Comparison of ENCODE assay signal across 12 mouse cellular contexts in genomic region chr7:72438552-72438951, GRCm38 (mm10).
DNase-seq lines count a peak whose midpoint lies in the region; ATAC-seq and TF ChIP-seq lines count a peak whose summit lies in the region.
"Had no signal": no experiment of that assay in that cellular context is flagged by ENCODE, and none has a peak within 500 bp of the region (broad histone marks: within the 10 kb centered on the region; RNA-seq: fewer than 3 reads in every experiment).

No protein-coding gene starts in this region.

- ATAC-seq in hindbrain, embryonic 14.5 days (ENCODE audit: low FRiP score), result no peak; the same call in 1 of the 2 replicates
- ATAC-seq in hindbrain, embryonic 11.5 days (ENCODE audit: low FRiP score), result no peak
- ATAC-seq in megakaryocyte progenitor cell, adult 5-6 weeks (replicated peaks; ENCODE audit: poor library complexity), result no peak

- WGBS in hindbrain, embryonic 14.5 days, result 52% methylated on average over 2 of the region's 2 CpGs
- WGBS in hindbrain, embryonic 11.5 days, result 69% methylated on average over 2 of the region's 2 CpGs
- 46% methylated on average over 2 of the region's 2 CpGs for WGBS in thymus, adult 2 months

- peak; percentile 39 for DNase-seq in hindbrain, embryonic 14.5 days (ENCODE audit: low spot score)
- DNase-seq in hindbrain, embryonic 11.5 days (ENCODE audit: low spot score), result no peak
- DNase-seq in right cerebral cortex, postnatal 4 days, result peak; percentile 10
- no peak for DNase-seq in right cerebral cortex, postnatal 25 days
- peak; percentile 66 for DNase-seq in gastrocnemius, postnatal 14 days
- DNase-seq in lung, postnatal 36 days, result peak; percentile 11
- no peak for DNase-seq in thymus, adult 2 months

- no peak overlapping the region for H3K4me2 ChIP-seq in hindbrain, embryonic 14.5 days (replicated peaks)
- no peak overlapping the region for H3K4me2 ChIP-seq in hindbrain, embryonic 11.5 days (replicated peaks; ENCODE audit: low read depth, low read length)
- H3K4me2 ChIP-seq: liver, embryonic 11.5 days had no signal

- TF ChIP-seq POLR2A in thymus, adult 2 months (IDR thresholded peaks at IDR 0.05; ENCODE audit: control insufficient read depth, extremely low read depth, insufficient read depth, low read length, poor library complexity), result no peak

- H3K4me3 ChIP-seq in hindbrain, embryonic 14.5 days (replicated peaks; ENCODE audit: low read length), result no peak overlapping the region
- H3K4me3 ChIP-seq in hindbrain, embryonic 11.5 days (ENCODE audit: low read depth, low read length), result no peak overlapping the region
- H3K4me3 ChIP-seq in thymus, adult 2 months (ENCODE audit: control insufficient read depth, insufficient read depth, low read length), result no peak overlapping the region
- H3K4me3 ChIP-seq: layer of hippocampus, adult 2 months; midbrain, embryonic 10.5 days had no signal

- H3K4me1 ChIP-seq in hindbrain, embryonic 14.5 days (replicated peaks; ENCODE audit: control insufficient read depth, insufficient read depth, low read length), result no peaks in the 10 kb centered on the region
- H3K4me1 ChIP-seq in hindbrain, embryonic 11.5 days (replicated peaks; ENCODE audit: control insufficient read depth, insufficient read depth, low read length), result no peaks in the 10 kb centered on the region
- H3K4me1 ChIP-seq in thymus, adult 2 months (replicated peaks; ENCODE audit: control insufficient read depth, insufficient read depth, low read length), result no peaks in the 10 kb centered on the region
- H3K4me1 ChIP-seq: midbrain, embryonic 10.5 days had no signal

- H3K9me3 ChIP-seq in hindbrain, embryonic 14.5 days (ENCODE audit: control insufficient read depth, low read length), result no peaks in the 10 kb centered on the region
- no peaks in the 10 kb centered on the region for H3K9me3 ChIP-seq in hindbrain, embryonic 11.5 days (ENCODE audit: control insufficient read depth, low read length)
- H3K9me3 ChIP-seq: midbrain, embryonic 10.5 days had no signal

- no peak overlapping the region for H3K9ac ChIP-seq in hindbrain, embryonic 14.5 days
- H3K9ac ChIP-seq in hindbrain, embryonic 11.5 days (ENCODE audit: low read depth, low read length), result no peak overlapping the region

- no peaks in the 10 kb centered on the region for H3K36me3 ChIP-seq in hindbrain, embryonic 14.5 days (replicated peaks; ENCODE audit: control insufficient read depth, insufficient read depth)
- no peaks in the 10 kb centered on the region for H3K36me3 ChIP-seq in hindbrain, embryonic 11.5 days (ENCODE audit: control insufficient read depth, insufficient read depth, low read length)
- H3K36me3 ChIP-seq in thymus, adult 2 months (ENCODE audit: control insufficient read depth, insufficient read depth, low read length), result no peaks in the 10 kb centered on the region
- H3K36me3 ChIP-seq: G1E; midbrain, embryonic 10.5 days had no signal

- intact Hi-C loops in gastrocnemius, postnatal 14 days (cut with DNase I; ENCODE audit: low total_unique reads), result no loop called here

- no peak overlapping the region for H3K27ac ChIP-seq in hindbrain, embryonic 14.5 days
- no peak overlapping the region for H3K27ac ChIP-seq in hindbrain, embryonic 11.5 days (ENCODE audit: low read depth, low read length)
- H3K27ac ChIP-seq in thymus, adult 2 months (ENCODE audit: control insufficient read depth, insufficient read depth, low read length), result no peak overlapping the region
- H3K27ac ChIP-seq: layer of hippocampus, adult 2 months; midbrain, embryonic 10.5 days had no signal

- H3K27me3 ChIP-seq in hindbrain, embryonic 14.5 days (ENCODE audit: control insufficient read depth, insufficient read depth, low read length), result no peaks in the 10 kb centered on the region
- no peaks in the 10 kb centered on the region for H3K27me3 ChIP-seq in hindbrain, embryonic 11.5 days (ENCODE audit: control insufficient read depth, insufficient read depth, low read length)
- no peaks in the 10 kb centered on the region for H3K27me3 ChIP-seq in thymus, adult 2 months (ENCODE audit: control insufficient read depth, insufficient read depth, low read length)

- no peak for TF ChIP-seq CTCF in thymus, adult 2 months (IDR thresholded peaks at IDR 0.05; ENCODE audit: borderline replicate concordance, control insufficient read depth, extremely low read depth, insufficient read depth, low read length, poor library complexity)

Comparison
In these comparisons a context has a peak if more than half of its experiments do, and no peak if none do; other contexts are left out.
1. DNase-seq: peak in hindbrain, embryonic 14.5 days (single experiment), right cerebral cortex, postnatal 4 days (single experiment), gastrocnemius, postnatal 14 days (single experiment) and lung, postnatal 36 days (single experiment); none in hindbrain, embryonic 11.5 days (single experiment), right cerebral cortex, postnatal 25 days (single experiment) and thymus, adult 2 months (single experiment).